Mouse (Mus musculus) liver, embryonic 11.5 days (tissue): ENCODE measurements around the gene Tmem220. TPM values are rescaled to one million over a fixed set of nuclear protein-coding genes. Genes with fewer than 3 reads are reported as not detected.
"Not testable (repeated sequence)": the region's sequence is repeated elsewhere in the genome, so short reads cannot be mapped to it uniquely, and the experiment has no call there.

Source experiments
- ATAC-seq: fragments of 200-750 bp; cut with Nextera tagmentation; replicated peaks from 2 replicates; pipeline ENCODE4 v1.8.0; 2017; ENCODE audit warnings: moderate number of reproducible peaks, mild to moderate bottlenecking, moderate TSS enrichment, moderate library complexity; ENCODE audit not compliant: low FRiP score
- DNase-seq: peaks from one replicate; pipeline ENCODE4 v3.0.0-alpha.2; 2017; ENCODE audit warnings: low spot score
- H3K27ac ChIP-seq: fragments of 300-500 bp; sonication (generic); 2 replicates; pipeline ENCODE4 v1.5.1; 2014; ENCODE audit warnings: mild to moderate bottlenecking, low read depth, low read length, control low read depth
- H3K27me3 ChIP-seq: fragments of 300-500 bp; sonication (generic); replicated peaks from 2 replicates; pipeline ENCODE4 v1.6.1; 2014; ENCODE audit warnings: low read length, mixed read lengths; ENCODE audit not compliant: control insufficient read depth, insufficient read depth
- H3K36me3 ChIP-seq: fragments of 300-500 bp; sonication (generic); 2 replicates; pipeline ENCODE4 v1.6.1; 2014; ENCODE audit warnings: mild to moderate bottlenecking, low read length, moderate library complexity, mixed read lengths; ENCODE audit not compliant: control insufficient read depth, insufficient read depth
- H3K4me1 ChIP-seq: fragments of 300-500 bp; sonication (generic); replicated peaks from 2 replicates; pipeline ENCODE4 v1.6.1; 2014; ENCODE audit warnings: low read length, mixed read lengths; ENCODE audit not compliant: control insufficient read depth, insufficient read depth
- H3K4me2 ChIP-seq: fragments of 300-500 bp; sonication (generic); 2 replicates; pipeline ENCODE4 v1.6.1; 2014; ENCODE audit warnings: mild to moderate bottlenecking, control low read depth, moderate library complexity
- H3K4me3 ChIP-seq: fragments of 300-500 bp; sonication (generic); 2 replicates; pipeline ENCODE4 v1.5.1; 2014; ENCODE audit warnings: low read depth, low read length, control low read depth
- H3K9ac ChIP-seq: fragments of 300-500 bp; sonication (generic); 2 replicates; pipeline ENCODE4 v1.6.1; 2014; ENCODE audit warnings: low read depth, low read length, control low read depth
- H3K9me3 ChIP-seq: fragments of 300-500 bp; sonication (generic); 2 replicates; pipeline ENCODE4 v1.6.1; 2016; ENCODE audit warnings: low read length, inconsistent platforms, mixed read lengths; ENCODE audit not compliant: control insufficient read depth
- WGBS: fragments of 180-500 bp; shearing (Covaris S2); extraction: QIAGEN DNeasy Blood & Tissue Kit; methylation state at CpG from one replicate; pipeline ENCODE4 v1.1.7; 2014; 5-methylcytosine and 5-hydroxymethylcytosine counted together
- polyA plus RNA-seq: library from polyadenylated mRNA; unstranded; fragments of >200 nt; fragmentation: Nextera tagmentation; extraction: Ambion mirVana; gene quantifications from 2 replicates; pipeline ENCODE4 v1.2.1, GENCODE M21; 2014

The Tmem220 gene
- polyA plus RNA-seq, 1 experiment from 2014 or later: 1.9 TPM

DNA sequence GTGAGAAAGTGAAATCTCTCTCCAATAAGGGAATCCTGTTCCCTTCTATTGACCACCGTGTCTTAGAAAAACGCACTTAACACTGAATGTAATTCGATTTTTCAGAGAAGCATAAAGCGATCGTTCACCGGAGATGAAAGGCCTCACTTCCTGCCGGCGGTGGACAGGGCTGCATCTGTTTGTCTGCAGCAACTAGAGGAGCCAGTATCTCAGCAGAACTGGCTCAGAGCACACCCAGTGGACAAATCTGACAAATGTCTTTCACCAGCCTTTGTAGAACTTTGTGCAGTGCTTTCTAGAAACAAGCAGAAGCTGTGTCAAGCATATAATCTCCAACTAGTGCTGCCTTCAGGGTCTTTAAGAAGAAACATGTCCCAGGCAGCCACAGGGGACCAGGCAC, 14.5 kb upstream of the Tmem220 start:
- Histone ChIP-seq H3K4me3 (no peak overlapping the region), H3K9ac (no peak overlapping the region), H3K36me3 (no peaks in the 10 kb centered on the region), H3K4me1 (no peaks in the 10 kb centered on the region), H3K27ac (no peak overlapping the region), H3K4me2 (no peak overlapping the region), H3K9me3 (no peaks in the 10 kb centered on the region), H3K27me3 (no peaks in the 10 kb centered on the region)
- ATAC-seq: no peak
- no peak for DNase-seq
- WGBS: 10% methylated on average over 8 of the region's 8 CpGs

DNA sequence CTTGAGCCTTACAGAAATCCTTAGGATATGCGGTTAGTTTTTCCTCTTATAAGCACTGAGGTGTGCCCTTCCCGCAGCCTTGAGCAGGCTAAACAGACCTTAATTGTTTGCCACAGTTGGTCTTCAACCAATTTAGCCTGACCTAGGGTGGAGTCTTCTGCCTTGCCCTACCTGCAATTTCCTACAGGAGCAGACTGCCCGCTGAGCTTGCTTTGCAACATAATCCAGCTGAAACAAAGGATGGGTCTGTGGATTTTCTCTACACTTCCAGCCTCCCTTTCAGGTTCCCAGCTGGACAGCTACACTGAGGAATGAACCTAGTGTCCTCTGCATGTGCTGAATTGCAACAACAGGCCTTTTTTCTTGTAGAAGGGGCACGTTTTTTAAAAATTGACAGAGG, 13.3 kb upstream of the Tmem220 start:
- Histone ChIP-seq H3K27me3 (no peaks in the 10 kb centered on the region), H3K9me3 (no peaks in the 10 kb centered on the region), H3K4me2 (no peak overlapping the region), H3K36me3 (no peaks in the 10 kb centered on the region), H3K4me3 (no peak overlapping the region), H3K9ac (no peak overlapping the region), H3K4me1 (no peaks in the 10 kb centered on the region), H3K27ac (no peak overlapping the region)
- ATAC-seq: no peak
- no peak for DNase-seq
- 51% methylated on average over 4 of the region's 4 CpGs for WGBS

DNA sequence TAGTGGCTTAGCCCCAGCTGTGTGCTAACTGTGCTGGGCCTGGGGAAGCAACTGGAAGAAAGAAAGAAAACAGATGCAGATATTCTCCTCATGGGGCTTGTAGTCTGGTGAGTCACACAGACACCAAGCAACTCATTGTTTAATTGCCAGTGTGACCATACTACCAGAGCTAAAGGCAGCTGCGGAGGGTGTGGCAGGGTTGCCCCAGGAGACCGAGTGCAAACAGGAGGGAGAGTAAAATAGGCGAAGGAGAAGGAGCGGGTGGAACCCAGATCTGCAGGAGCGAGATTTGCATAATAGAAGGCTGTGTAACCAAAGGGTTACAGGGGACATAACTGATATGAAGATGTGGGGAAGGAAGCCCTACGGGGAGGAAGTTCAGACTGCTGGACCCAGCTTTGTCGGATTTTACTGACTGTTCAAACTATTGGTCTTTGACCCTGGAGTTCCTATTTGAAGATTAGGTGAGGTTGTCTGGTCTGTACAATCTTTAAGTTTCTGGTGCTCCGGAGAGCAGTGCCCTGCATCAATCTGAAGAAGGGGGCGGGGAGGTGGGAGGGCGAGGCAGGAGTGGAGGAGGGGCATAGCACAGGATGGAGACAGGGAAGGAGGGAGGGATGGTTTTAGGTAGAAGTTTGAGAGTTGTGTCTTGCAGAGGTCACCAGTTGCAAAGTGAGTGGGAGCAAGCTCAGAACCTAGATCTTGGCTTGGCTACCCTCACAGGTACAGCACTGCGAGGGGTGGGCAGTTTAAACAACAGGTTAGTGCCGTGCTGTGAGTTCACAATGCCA, 7.0 kb upstream of the Tmem220 start:
- DNase-seq (no peak), ATAC-seq (no peak)
- Histone ChIP-seq H3K4me1 (peaks cover 3% of the 10 kb centered on the region; the same call in 1 of the 2 replicates), H3K36me3 (no peaks in the 10 kb centered on the region), H3K4me2 (no peak overlapping the region), H3K9ac (no peak overlapping the region), H3K9me3 (no peaks in the 10 kb centered on the region), H3K27ac (no peak overlapping the region), H3K27me3 (peaks cover 2% of the 10 kb centered on the region), H3K4me3 (no peak overlapping the region)
- WGBS: 8% methylated on average over 12 of the region's 12 CpGs

DNA sequence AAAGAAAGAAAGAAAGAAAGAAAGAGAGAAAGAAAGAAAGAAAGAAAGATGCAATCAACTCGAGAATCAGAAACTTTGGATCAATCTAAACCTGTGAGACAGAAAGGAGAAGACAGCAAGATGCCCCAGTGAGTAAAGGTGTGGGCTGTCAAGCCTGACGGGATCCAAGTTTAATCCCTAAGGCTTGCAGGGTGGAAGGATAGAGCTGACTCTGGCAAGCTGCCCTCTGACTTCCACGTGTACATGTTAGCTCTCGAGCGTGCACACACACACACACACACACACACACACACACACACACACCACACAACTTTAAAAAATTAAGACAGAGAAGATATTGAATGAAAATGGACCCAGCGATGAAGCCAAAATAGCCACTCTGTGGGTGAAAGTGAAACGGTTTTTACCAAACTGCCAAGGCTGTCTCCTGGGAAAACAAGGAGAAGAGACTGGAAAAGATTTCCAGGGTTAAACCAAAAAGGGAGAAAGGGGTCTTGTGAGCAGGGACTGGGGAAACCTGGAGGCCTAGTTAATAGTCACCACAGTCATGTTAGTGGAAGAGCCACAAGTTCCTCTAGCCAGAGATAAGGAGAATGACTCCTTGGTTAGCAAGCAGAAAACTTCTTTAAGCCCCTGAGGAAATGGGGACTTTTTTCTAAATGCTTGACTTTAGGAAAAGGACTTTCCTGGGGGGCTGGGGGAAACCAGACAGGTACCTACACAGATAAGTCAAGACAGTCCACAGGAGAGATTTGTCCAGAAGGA, 5.1 kb upstream of the Tmem220 start:
- DNase-seq: no peak
- Histone ChIP-seq H3K27ac (no peak overlapping the region), H3K4me2 (no peak overlapping the region), H3K27me3 (peaks cover 2% of the 10 kb centered on the region), H3K4me1 (peaks cover 3% of the 10 kb centered on the region; the same call in 1 of the 2 replicates), H3K9ac (no peak overlapping the region), H3K36me3 (no peaks in the 10 kb centered on the region), H3K4me3 (no peak overlapping the region), H3K9me3 (no peaks in the 10 kb centered on the region)
- WGBS: 47% methylated on average over 7 of the region's 7 CpGs
- ATAC-seq: no peak

DNA sequence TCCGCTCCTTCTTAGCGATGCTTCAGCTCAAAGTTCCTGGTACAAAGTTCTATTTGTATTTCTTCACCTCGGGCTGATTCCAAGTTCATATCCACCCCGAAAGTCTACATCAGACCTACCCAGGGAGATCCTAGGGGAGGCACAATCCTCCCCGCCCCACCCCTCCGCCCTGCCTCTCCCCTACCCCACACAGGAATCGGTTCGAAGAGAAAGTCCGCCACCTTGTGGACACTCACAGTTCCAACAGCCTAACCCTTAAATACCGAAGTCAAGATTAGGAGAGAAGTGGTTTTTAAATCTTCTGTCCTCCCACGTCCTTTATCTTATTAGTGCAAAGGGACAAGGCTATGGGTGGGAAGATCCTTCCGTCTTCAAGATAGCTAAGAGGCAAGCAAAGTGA, 4.0 kb upstream of the Tmem220 start:
- peak overlapping the region; percentile 43 for H3K4me2 ChIP-seq
- H3K9me3 ChIP-seq: no peaks in the 10 kb centered on the region
- no peak overlapping the region for H3K4me3 ChIP-seq
- no peak overlapping the region for H3K9ac ChIP-seq
- H3K27ac ChIP-seq: no peak overlapping the region
- peak; percentile 55 for DNase-seq
- WGBS: 4% methylated on average over 12 of the region's 12 CpGs
- no peaks in the 10 kb centered on the region for H3K36me3 ChIP-seq
- H3K27me3 ChIP-seq: peaks cover 2% of the 10 kb centered on the region
- H3K4me1 ChIP-seq: peaks cover 3% of the 10 kb centered on the region; the same call in 1 of the 2 replicates
- no peak for ATAC-seq

DNA sequence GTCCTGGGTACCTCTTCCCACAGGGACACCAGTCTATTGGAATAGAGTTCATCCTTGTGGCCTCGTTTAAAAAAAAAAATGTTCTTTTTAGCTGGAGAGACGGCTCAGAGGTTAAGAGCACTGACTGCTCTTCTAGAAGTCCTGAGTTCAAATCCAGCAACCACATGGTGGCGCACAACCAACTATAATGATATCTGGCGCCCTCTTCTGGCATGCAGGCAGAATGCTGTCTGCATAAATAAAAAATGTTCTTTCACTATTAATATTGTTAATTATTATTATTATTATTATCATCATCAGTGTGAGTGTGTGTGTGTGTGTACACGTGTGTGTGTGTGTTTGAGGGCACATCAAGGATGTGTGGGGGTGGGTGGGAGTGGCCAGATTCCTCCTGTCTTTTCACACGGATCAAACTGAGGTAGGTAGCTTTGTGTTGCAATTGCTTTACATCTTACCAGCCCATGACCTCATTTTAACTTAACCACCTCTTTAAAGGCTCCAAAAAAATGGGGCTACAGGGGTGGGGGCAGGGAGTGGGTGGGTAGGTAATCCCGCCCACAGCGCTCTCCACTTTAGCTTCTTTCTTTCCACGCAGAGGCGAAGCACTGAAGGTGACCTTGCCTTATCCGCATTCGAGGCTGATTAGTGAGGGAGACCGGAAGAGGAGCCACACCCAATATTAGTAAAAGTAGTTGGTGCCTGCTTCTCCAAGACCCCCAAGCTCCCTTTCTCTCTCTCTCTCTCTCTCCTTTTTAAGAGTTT, 2.4 kb upstream of the Tmem220 start:
- H3K4me2 ChIP-seq: no peak overlapping the region
- no peak overlapping the region for H3K4me3 ChIP-seq
- H3K9ac ChIP-seq: no peak overlapping the region
- H3K36me3 ChIP-seq: no peaks in the 10 kb centered on the region
- no peak overlapping the region for H3K27ac ChIP-seq
- DNase-seq: no peak
- 86% methylated on average over 13 of the region's 13 CpGs for WGBS
- peaks cover 3% of the 10 kb centered on the region; the same call in 1 of the 2 replicates for H3K4me1 ChIP-seq
- H3K9me3 ChIP-seq: no peaks in the 10 kb centered on the region
- H3K27me3 ChIP-seq: peaks cover 2% of the 10 kb centered on the region
- no peak for ATAC-seq

DNA sequence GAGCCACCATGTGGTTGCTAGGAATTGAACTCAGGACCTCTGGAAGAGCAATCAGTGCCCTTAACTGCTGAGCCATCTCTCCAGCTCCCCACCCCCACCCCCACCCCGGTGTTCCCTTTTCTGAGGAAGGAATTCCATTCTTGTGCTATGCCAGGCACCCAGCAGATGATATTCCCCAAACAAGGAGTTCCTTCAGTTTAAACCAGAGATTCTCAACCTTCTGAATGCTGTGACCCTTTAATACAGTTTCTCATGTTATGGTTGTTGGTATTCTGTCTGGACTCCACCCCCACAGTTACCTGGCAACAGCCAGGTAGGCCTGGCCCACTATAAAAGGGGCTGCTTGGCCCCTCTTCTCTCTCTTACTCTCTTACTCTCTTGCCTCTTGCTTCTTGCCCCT, 1.8 kb upstream of the Tmem220 start:
- ATAC-seq, H3K9ac ChIP-seq, H3K9me3 ChIP-seq, H3K36me3 ChIP-seq, H3K4me3 ChIP-seq, H3K27ac ChIP-seq, H3K4me2 ChIP-seq, H3K4me1 ChIP-seq, DNase-seq, H3K27me3 ChIP-seq: not testable (repeated sequence)
- 71% methylated on average over 1 of the region's 1 CpGs for WGBS

DNA sequence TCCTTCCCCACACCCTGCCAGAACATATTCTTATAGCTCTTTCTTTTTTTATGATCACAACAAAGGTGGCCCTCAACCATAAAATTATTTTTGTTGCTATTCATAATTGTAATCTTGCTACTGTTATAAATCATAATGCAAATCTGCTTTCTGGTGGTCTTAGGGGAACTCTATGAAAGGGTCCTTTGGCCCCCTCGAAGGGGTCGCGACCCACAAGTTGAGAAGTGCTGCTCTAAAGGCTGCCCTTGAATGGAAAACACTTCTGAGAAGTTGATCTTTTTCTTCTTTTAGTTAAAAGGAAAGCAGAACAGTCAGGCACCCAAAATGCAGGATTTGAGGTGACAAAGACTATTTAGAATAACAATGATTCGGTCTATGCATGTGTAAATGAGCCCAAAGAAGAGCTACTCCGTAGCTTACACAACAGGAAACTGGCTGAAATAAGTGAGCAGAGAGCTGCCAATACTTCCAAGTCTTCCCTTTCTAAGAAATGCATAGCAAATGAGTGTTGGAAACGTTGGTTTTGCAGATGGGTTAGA, 1.1 kb upstream of the Tmem220 start:
- Histone ChIP-seq H3K36me3 (no peaks in the 10 kb centered on the region), H3K9me3 (no peaks in the 10 kb centered on the region), H3K4me2 (peak overlapping the region; percentile 56), H3K9ac (no peak overlapping the region; the same call in 1 of the 2 replicates), H3K27ac (no peak overlapping the region), H3K4me3 (no peak overlapping the region), H3K4me1 (peaks cover 3% of the 10 kb centered on the region; the same call in 1 of the 2 replicates), H3K27me3 (peaks cover 2% of the 10 kb centered on the region; the same call in 1 of the 2 replicates)
- ATAC-seq: no peak
- 38% methylated on average over 6 of the region's 6 CpGs for whole genome bisulfite sequencing
- DNase-seq: no peak
